Mouse (Mus musculus): ENCODE measurements around the gene Gpr83.

Gpr83 gene

GRCm38 (mm10) chr9:14859868-14860639 lies at the start of gene Gpr83:
Gpr83 (plus strand) TSS chr9:14860210.
- peak; percentile 77 for DNase-seq (ENCODE audit: low read depth)

GRCm38 (mm10) chr9:14821396-14821795 lies 38.6 kb upstream of the Gpr83 start:
- DNase-seq (ENCODE audit: low read depth), result no peak

GRCm38 (mm10) chr9:14824840-14825239 lies 35.2 kb upstream of the Gpr83 start:
- DNase-seq (ENCODE audit: low read depth), result no peak

DNA sequence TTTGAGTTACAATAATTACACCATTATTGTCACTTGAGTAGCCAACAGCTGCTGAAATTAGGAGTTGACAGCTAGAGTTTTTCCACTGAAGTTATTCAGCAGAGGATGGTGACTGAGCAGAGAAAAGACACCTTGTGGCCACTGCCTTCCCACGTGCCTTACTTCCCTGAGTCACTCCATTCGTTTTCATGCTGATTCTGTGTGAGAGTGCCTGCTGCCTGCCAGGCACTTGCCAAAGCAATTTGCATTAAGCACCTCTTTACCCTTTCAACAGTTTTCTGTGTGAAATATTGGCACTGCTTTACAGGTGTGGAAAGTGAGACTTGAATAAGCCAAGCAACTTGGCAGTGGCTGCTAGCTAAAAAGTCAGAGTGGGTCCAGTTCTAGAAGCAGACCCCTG lies 32.1 kb upstream of the Gpr83 start:
- DNase-seq (ENCODE audit: low read depth), result no peak

GRCm38 (mm10) chr9:14832046-14832445 lies 28.0 kb upstream of the Gpr83 start:
- peak; percentile 15 for DNase-seq (ENCODE audit: low read depth)

GRCm38 (mm10) chr9:14835335-14836075 lies 24.5 kb upstream of the Gpr83 start:
- no peak for DNase-seq (ENCODE audit: low read depth)

GRCm38 (mm10) chr9:14839527-14839926 lies 20.5 kb upstream of the Gpr83 start:
- DNase-seq (ENCODE audit: low read depth), result no peak

DNA sequence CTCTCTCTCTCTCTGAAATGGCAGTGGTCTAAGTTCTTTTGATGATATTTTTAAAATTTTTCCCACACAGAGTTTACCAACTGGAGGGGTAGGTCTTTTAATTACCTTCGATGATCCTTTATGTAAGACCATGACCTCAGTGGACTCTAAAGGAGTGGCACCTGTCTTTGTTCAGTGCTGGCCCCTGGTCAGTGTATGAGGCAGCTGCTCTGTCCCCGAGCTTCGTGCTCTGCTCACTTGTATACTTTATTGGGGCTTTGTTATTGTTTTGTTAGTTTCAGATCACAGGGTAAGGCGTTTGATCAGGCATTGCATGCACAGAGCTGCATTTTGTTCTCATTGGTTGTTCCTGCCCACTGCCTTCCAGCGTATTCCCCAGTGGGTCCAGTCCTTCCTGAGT lies 20.0 kb upstream of the Gpr83 start:
- DNase-seq (ENCODE audit: low read depth), result no peak

DNA sequence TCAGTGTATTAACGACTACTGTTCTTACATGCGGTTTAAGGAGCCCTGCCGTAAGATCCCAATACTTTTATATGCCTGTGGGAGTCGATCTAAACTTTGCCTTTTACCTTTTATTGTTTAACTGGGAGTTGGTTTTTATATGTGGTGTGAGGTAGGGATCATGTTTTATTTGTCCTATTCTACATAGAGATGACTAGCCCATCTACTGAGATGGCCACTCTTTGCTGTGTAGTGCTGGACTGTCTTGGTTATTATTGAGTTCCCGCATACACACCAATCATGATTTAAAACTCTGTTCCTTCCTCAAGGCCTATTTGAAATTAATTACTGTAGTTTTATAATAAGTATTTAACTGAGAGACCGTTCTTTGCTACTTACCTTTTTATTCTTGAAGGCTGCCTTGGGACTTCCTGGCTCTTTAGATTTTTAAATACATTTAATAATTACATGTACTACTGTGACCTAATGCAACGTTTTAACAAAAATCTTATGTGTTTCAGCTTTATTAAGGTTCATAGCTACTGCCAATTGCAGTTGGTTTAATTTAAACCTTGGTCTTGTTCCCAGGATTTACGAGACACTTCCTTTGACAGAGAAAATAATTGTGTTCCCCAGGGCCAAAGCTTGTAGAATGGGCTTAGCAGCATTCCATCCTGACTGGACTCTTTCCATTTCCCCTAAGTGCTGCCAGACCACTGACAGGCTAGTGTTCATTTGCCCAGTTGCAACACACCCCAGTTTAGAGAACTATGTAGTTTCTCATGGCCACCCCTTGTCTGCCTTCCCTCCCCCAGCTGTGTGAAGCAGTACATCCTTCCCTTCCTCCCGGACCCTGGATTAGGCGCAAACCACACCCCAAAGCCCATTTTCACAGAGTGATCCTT lies 17.9 kb upstream of the Gpr83 start:
- no peak for DNase-seq (ENCODE audit: low read depth)

DNA sequence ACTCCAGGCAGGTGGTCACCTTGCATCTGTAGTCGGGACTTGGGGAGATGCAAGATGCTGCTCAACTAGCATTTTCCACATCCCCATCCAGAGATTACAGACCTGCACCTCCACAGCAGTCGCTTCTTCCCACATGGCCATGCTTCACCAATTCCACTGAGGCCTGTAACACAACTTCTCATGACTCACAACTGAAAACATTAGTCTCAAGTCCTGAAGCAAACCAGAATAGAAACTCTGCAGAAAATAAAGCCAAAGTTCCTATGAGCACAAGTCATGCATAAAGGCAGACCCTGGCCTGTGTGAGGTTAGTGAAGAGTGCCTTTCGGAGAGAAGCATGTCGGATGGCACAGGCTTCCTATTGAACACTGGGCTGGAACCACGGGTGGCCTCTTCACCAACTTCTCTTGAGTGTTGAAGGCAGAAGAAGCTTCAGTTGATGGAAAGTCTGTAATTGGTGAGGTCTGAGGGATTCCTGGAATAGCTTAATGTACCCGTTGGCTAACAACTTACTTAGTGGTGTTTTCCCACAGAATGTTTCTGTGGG lies 16.6 kb upstream of the Gpr83 start:
- DNase-seq (ENCODE audit: low read depth), result no peak

- no peak for DNase-seq (ENCODE audit: low read depth)
Measured at GRCm38 (mm10) chr9:14843901-14844300, 16.1 kb upstream of the Gpr83 start.

DNA sequence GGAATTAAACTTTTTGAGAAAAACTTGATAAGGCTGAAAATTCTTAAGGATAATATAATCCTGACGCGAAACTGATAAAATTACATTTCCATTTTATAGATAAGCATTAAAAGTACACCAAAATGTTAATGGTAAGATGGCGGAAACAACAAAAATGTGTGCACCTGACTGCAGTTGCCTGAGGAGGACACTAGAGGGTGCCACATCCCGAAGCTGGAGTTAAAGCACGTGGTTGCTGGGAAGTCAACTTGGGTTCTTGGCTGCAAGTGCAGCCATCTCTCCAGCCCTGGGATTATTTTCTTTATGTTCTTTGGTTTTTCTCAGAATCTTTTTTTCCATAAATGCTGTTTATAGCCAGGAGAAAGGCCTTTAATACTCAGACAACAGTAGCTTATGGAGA lies 13.6 kb upstream of the Gpr83 start:
- peak; percentile 71 for DNase-seq (ENCODE audit: low read depth)

GRCm38 (mm10) chr9:14848267-14848935 lies 11.6 kb upstream of the Gpr83 start:
- no peak for DNase-seq (ENCODE audit: low read depth)

- DNase-seq (ENCODE audit: low read depth), result no peak
Measured at GRCm38 (mm10) chr9:14854585-14854984, 5.4 kb upstream of the Gpr83 start.

GRCm38 (mm10) chr9:14856922-14857654 lies 2.9 kb upstream of the Gpr83 start:
- DNase-seq (ENCODE audit: low read depth), result no peak

- DNase-seq (ENCODE audit: low read depth), result no peak
Measured at GRCm38 (mm10) chr9:14858170-14858706, 1.8 kb upstream of the Gpr83 start.

GRCm38 (mm10) chr9:14858782-14859181 lies 1.2 kb upstream of the Gpr83 start:
- no peak for DNase-seq (ENCODE audit: low read depth)

- DNase-seq (ENCODE audit: low read depth), result no peak
Measured at GRCm38 (mm10) chr9:14863126-14863525, 3.1 kb downstream of the Gpr83 start.

GRCm38 (mm10) chr9:14864726-14865125 lies 4.7 kb downstream of the Gpr83 start:
- DNase-seq (ENCODE audit: low read depth), result no peak

DNA sequence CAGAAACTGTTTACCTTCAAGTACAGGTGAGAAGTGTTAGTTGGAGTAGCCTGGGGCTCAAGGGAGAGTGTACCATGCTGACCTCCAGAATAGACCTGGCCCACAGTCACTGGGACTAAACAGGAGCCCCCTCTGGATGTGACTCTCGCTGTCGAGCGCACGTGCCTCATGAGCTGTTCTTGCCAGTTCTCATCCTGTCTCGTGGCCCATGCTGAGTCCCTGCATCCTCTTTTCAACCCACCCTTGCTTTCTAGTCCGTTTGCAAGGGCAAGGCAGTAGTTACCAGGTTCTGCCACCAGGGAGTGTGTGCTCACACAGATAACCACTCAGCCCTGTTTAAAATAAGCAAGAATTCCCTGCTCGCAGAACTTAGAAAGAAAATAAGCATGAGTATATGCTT lies 6.9 kb downstream of the Gpr83 start:
- DNase-seq (ENCODE audit: low read depth), result peak; percentile 86

GRCm38 (mm10) chr9:14868326-14868725 lies 8.3 kb downstream of the Gpr83 start:
- no peak for DNase-seq (ENCODE audit: low read depth)
